Mouse (Mus musculus) E14TG2a.4 (cell line): Measurements from ENCODE around the gene Dcaf1.

Experiments
- CTCF ChIP-seq: conservative IDR thresholded peaks from 2 replicates; pipeline ENCODE4 v1.5.1; 2014; ENCODE audit warnings: low read length
- NANOG ChIP-seq: IDR thresholded peaks from 2 replicates; pipeline ENCODE4 v1.6.1; 2014; ENCODE audit warnings: borderline replicate concordance, low read length, mixed read lengths

DNA sequence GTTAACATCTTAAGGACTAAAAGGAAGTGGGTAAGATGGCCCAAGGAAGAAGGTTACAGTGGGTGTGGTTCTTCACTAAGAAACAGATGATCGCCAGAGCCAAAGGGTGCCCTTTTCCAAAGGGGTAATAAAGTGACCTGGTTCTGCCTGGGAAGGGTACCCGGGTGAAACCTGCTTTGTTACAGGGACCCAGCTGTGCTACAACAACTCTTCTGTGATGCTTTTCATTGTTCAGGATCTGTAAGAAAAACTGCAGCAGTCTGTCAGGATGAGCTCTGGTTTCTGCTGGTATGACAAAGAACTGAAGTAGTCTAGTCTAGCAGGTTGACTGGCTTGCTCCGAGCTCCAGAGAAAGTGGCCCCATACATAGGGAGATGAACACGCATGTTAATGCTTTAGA is 60.5 kb downstream of the Dcaf1 start:
- TF ChIP-seq CTCF: no peak
- TF ChIP-seq NANOG: no peak
